Mouse (Mus musculus) CH12.LX (cell line): ENCODE measurements around the gene Slc37a3. TPM values are rescaled to one million over a fixed set of nuclear protein-coding genes. Genes with fewer than 3 reads are reported as not detected.

Experiments
- DNase-seq: peaks from one replicate; pipeline ENCODE4 v3.0.0-alpha.2; 2013; ENCODE audit errors: extremely low read depth
- H3K27ac ChIP-seq: 2 replicates; pipeline ENCODE4 v1.5.1; 2012; ENCODE audit warnings: low read depth, mild to moderate bottlenecking, control low read depth, moderate library complexity; ENCODE audit not compliant: insufficient read depth
- H3K27me3 ChIP-seq: replicated peaks from 2 replicates; pipeline ENCODE3; 2012; ENCODE audit warnings: inconsistent platforms
- H3K36me3 ChIP-seq, 2 experiments: replicated peaks in 1 of 2; 2 replicates each; pipeline versions ENCODE3 to v1.6.1; 2012; ENCODE audit warnings: inconsistent platforms in 1 of 2, low read length in 1 of 2, mild to moderate bottlenecking in 1 of 2, mixed read lengths in 1 of 2, moderate library complexity in 1 of 2; ENCODE audit not compliant: control insufficient read depth in 1 of 2, insufficient read depth in 1 of 2
- H3K4me1 ChIP-seq, 2 experiments: 2 replicates each; pipeline ENCODE4 v1.6.1; 2012; ENCODE audit warnings: inconsistent platforms in 1 of 2, moderate library complexity in 1 of 2; ENCODE audit not compliant: insufficient read depth in 2 of 2, control insufficient read depth in 1 of 2
- H3K4me2 ChIP-seq: 2 replicates; pipeline ENCODE4 v1.6.1; 2012; ENCODE audit warnings: low read depth, mild to moderate bottlenecking, control low read depth; ENCODE audit not compliant: poor library complexity, insufficient read depth, severe bottlenecking
- H3K4me3 ChIP-seq, 3 experiments: fragments of 150-350 bp in 1 of 3; sonication (generic) in 1 of 3; replicated peaks in 1 of 3; 2 replicates each; pipeline versions ENCODE3 to v1.5.1; 2011 to 2012; ENCODE audit warnings: low read depth in 2 of 3, low read length in 2 of 3, mild to moderate bottlenecking in 2 of 3, moderate library complexity in 2 of 3, control low read depth in 1 of 3, improper control_type of control experiment in 1 of 3, inconsistent platforms in 1 of 3, mixed read lengths in 1 of 3; ENCODE audit not compliant: poor library complexity in 1 of 3
- H3K79me2 ChIP-seq: replicated peaks from 2 replicates; pipeline ENCODE4 v1.6.1; 2012; ENCODE audit warnings: mild to moderate bottlenecking, moderate library complexity; ENCODE audit not compliant: control insufficient read depth, poor library complexity, insufficient read depth, severe bottlenecking; ENCODE audit errors: extremely low read depth
- H3K9ac ChIP-seq: 2 replicates; pipeline ENCODE4 v1.6.1; 2012; ENCODE audit warnings: low read depth, mild to moderate bottlenecking, control low read depth, moderate library complexity; ENCODE audit not compliant: insufficient read depth
- H3K9me3 ChIP-seq: replicated peaks from 2 replicates; pipeline ENCODE3; 2012; ENCODE audit warnings: low read length, inconsistent platforms, mixed read lengths
- CHD1 ChIP-seq: IDR thresholded peaks from 2 replicates; pipeline ENCODE4 v1.6.1; 2012; ENCODE audit warnings: low read depth, low read length, improper control_type of control experiment, inconsistent platforms
- CTCF ChIP-seq, 2 experiments: IDR thresholded peaks in 1 of 2; conservative IDR thresholded peaks in 1 of 2; 2 replicates each; pipeline ENCODE4 v1.5.1; 2011 to 2012; ENCODE audit warnings: low read depth in 2 of 2, low read length in 2 of 2, improper control_type of control experiment in 1 of 2, inconsistent platforms in 1 of 2, mild to moderate bottlenecking in 1 of 2, moderate library complexity in 1 of 2
- E2F4 ChIP-seq: IDR thresholded peaks from 2 replicates; pipeline ENCODE4 v1.6.1; 2011; ENCODE audit warnings: low read depth, low read length, improper control_type of control experiment; ENCODE audit not compliant: insufficient replicate concordance
- HCFC1 ChIP-seq: IDR thresholded peaks from 2 replicates; pipeline ENCODE4 v1.6.1; 2012; ENCODE audit warnings: low read depth, mild to moderate bottlenecking, inconsistent platforms, low read length, improper control_type of control experiment
- IRF4 ChIP-seq: IDR thresholded peaks from 2 replicates; pipeline ENCODE4 v1.6.1; 2014; ENCODE audit warnings: low read depth, mild to moderate bottlenecking, inconsistent platforms, low read length, improper control_type of control experiment
- MAFK ChIP-seq: IDR thresholded peaks from 2 replicates; pipeline ENCODE4 v1.6.1; 2011; ENCODE audit warnings: low read length, improper control_type of control experiment; ENCODE audit not compliant: insufficient replicate concordance
- MYC ChIP-seq: IDR thresholded peaks from 2 replicates; pipeline ENCODE4 v1.6.1; 2011; ENCODE audit warnings: low read depth, mild to moderate bottlenecking, improper control_type of control experiment, low read length
- NRF1 ChIP-seq: IDR thresholded peaks from 2 replicates; pipeline ENCODE4 v1.6.1; 2014; ENCODE audit warnings: low read depth, mild to moderate bottlenecking, inconsistent platforms, low read length, improper control_type of control experiment, moderate library complexity
- PAX5 ChIP-seq: IDR thresholded peaks from 2 replicates; pipeline ENCODE4 v1.6.1; 2012; ENCODE audit warnings: low read length, inconsistent platforms, mixed read lengths
- RAD21 ChIP-seq: IDR thresholded peaks from 2 replicates; pipeline ENCODE4 v1.6.1; 2011; ENCODE audit warnings: low read depth, mild to moderate bottlenecking, low read length, improper control_type of control experiment, moderate library complexity
- SIN3A ChIP-seq: IDR thresholded peaks from 2 replicates; pipeline ENCODE4 v1.6.1; 2012; ENCODE audit warnings: low read length, improper control_type of control experiment, inconsistent platforms
- SMC3 ChIP-seq: IDR thresholded peaks from 2 replicates; pipeline ENCODE4 v1.6.1; 2011; ENCODE audit warnings: low read depth, low read length, improper control_type of control experiment
- TBP ChIP-seq: conservative IDR thresholded peaks from 2 replicates; pipeline ENCODE4 v1.6.1; 2011; ENCODE audit warnings: low read depth, low read length, improper control_type of control experiment
- ZC3H11A ChIP-seq: IDR thresholded peaks from 2 replicates; pipeline ENCODE4 v1.6.1; 2012; ENCODE audit warnings: low read depth, mild to moderate bottlenecking, inconsistent platforms, low read length, improper control_type of control experiment
- ZKSCAN1 ChIP-seq: IDR thresholded peaks from 2 replicates; pipeline ENCODE4 v1.6.1; 2012; ENCODE audit warnings: low read depth, inconsistent platforms, low read length, improper control_type of control experiment, borderline replicate concordance
- dilution Hi-C: fragments of 300-500 bp; cut with MboI; formaldehyde crosslinking; loops from 2 replicates; pipeline ENCODE4 v1.14.3; 2020; ENCODE audit warnings: low sequenced_read_pairs; ENCODE audit not compliant: extremely low pct_unique_long_range_greater_than_20kb, extremely low pct_ligation_motif_present
- in situ Hi-C: fragments of 300-500 bp; cut with MboI; formaldehyde crosslinking; loops from 3 replicates; pipeline ENCODE4 v1.14.3; 2019; ENCODE audit warnings: low sequenced_read_pairs, low pct_ligation_motif_present, low pct_unique_long_range_greater_than_20kb, mixed read lengths
- polyA plus RNA-seq: library from polyadenylated mRNA; unstranded; fragments of >175 nt; gene quantifications from 2 replicates; pipeline ENCODE4 v1.2.1, GENCODE M21; 2012; ENCODE audit warnings: low read depth; ENCODE audit not compliant: insufficient read length
- total RNA-seq, 2 experiments: library from RNA; depleted of rRNA; stranded (reverse); fragments of 300-350 nt in 1 of 2; fragments of >200 nt in 1 of 2; gene quantifications; 2 replicates each; pipeline ENCODE4 v1.2.3; 2012 to 2014

The Slc37a3 gene
- total and polyA plus RNA-seq, 3 experiments: 2.6 to 8.7 (median 8.0) TPM

DNA sequence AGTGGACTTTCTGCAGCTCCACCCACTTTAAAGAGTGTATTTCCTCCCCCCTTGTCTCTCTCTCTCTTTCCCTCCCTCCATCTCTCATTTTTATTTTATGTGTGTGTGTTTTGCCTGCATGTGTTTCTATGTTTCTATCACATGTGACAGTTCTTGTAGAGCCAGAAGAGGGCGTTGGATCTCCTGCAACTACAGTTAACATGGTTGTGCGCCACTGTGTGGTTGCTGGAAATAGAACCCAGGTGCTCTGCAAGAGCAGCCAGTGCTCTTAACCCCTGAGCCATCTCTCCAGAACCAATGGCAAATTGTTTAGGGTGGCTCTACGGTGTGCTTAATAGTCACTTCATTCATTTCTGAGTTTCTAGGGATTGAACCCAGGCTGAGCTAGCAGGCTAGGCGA, 81.0 kb downstream of the Slc37a3 start:
- H3K36me3 ChIP-seq: no peaks in the 10 kb centered on the region
- no peak for DNase-seq
- H3K9me3 ChIP-seq: no peaks in the 10 kb centered on the region
- in situ Hi-C loops: no loop called here
- H3K79me2 ChIP-seq: no peaks in the 10 kb centered on the region
- peaks cover 0 to 4% of the 10 kb centered on the region in 2 experiments; a peak in 2 of 4 replicates for H3K4me1 ChIP-seq
- H3K27ac ChIP-seq: no peak overlapping the region
- no peak overlapping the region for H3K9ac ChIP-seq
- H3K4me2 ChIP-seq: no peak overlapping the region
- dilution Hi-C loops: no loop called here
- TF ChIP-seq CTCF (conservative IDR thresholded peaks at IDR 0.05 in 1 of 2, IDR thresholded peaks at IDR 0.05 in 1 of 2; ENCODE audit: low read depth in 2 of 2, low read length in 2 of 2): peak in 1 of 2 experiments; percentile 75; a peak in 2 of 4 replicates
- peak; percentile 45 for TF ChIP-seq SMC3
- TF ChIP-seq CHD1: no peak
- no peak overlapping the region for H3K4me3 ChIP-seq
- H3K27me3 ChIP-seq: no peaks in the 10 kb centered on the region

DNA sequence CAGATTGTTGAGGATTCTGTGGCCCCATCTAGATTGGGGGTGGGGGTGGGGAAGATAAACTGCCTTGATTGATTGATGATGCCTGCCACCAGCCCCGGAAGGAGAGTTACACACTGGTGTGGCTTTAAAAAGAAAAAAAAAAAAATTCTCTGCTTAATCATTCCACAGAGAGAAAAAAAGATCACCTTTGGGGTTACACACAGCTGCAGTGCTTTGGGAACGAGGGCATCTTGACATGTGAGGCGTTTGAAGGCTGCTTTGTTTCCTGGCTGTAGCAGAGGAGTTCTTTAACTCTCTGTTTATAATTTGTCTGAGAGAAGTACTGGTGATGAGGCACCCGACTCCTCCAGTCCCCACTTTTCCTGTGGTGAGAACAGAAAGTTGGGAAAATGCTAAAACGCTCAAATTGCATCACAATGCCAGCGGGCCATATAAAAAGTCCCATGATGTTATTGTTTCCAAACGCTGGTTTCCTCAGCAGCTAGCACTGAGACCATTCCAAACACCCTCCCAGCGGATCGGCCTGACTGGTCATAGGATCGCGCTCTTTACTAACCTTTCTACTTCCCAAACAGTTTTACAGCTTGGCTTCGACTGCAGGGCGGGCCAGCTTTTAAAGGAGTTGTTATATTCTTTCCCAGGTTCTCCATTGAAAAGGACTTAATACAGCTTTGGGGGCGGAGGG, 81.6 kb downstream of the Slc37a3 start:
- dilution Hi-C loops (no loop called here), in situ Hi-C loops (no loop called here)
- no peak overlapping the region for H3K4me3 ChIP-seq
- no peak for DNase-seq
- no peak overlapping the region for H3K9ac ChIP-seq
- no peak overlapping the region for H3K4me2 ChIP-seq
- H3K9me3 ChIP-seq: no peaks in the 10 kb centered on the region
- H3K79me2 ChIP-seq: no peaks in the 10 kb centered on the region
- H3K27me3 ChIP-seq: no peaks in the 10 kb centered on the region
- no peak overlapping the region for H3K27ac ChIP-seq
- TF ChIP-seq RAD21: no peak
- no peak for TF ChIP-seq CHD1
- TF ChIP-seq ZC3H11A: no peak
- no peak for TF ChIP-seq NRF1
- TF ChIP-seq MAFK: no peak
- no peak for TF ChIP-seq E2F4
- TF ChIP-seq MYC: no peak
- no peak for TF ChIP-seq SIN3A
- no peaks in the 10 kb centered on the region for H3K36me3 ChIP-seq
- H3K4me1 ChIP-seq: no peaks in the 10 kb centered on the region; a peak in 1 of 4 replicates

DNA sequence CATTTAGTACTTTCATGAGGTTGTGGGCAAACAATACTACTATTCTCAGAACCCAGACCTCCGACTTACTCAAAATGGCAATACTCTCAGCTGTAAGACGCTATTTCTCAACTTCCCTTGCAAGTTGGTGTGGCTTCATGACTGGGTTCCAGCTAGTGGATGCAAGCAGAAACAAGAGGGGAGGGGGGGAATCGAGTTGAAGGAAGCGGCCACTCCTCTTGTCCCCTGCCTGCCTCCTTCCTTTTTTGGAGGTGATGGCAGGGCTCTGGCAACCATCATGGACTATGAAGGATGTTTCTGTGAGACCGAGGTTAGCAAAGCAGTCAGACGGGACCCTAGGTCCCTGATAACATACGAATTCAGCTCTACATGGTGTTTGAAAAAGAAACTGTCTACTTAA, 87.8 kb downstream of the Slc37a3 start:
- H3K79me2 ChIP-seq: no peaks in the 10 kb centered on the region
- H3K27me3 ChIP-seq: no peaks in the 10 kb centered on the region
- H3K4me3 ChIP-seq: no peak overlapping the region
- dilution Hi-C loops (no loop called here), in situ Hi-C loops (no loop called here)
- H3K4me2 ChIP-seq: no peak overlapping the region
- H3K9ac ChIP-seq: no peak overlapping the region
- H3K27ac ChIP-seq: no peak overlapping the region
- no peaks in the 10 kb centered on the region for H3K36me3 ChIP-seq
- no peak for TF ChIP-seq TBP
- TF ChIP-seq ZKSCAN1: no peak
- no peak for TF ChIP-seq HCFC1
- no peak for TF ChIP-seq E2F4
- no peak for TF ChIP-seq PAX5
- no peak for TF ChIP-seq IRF4
- H3K9me3 ChIP-seq: no peaks in the 10 kb centered on the region
- no peak for DNase-seq
- peaks cover 8 to 20% of the 10 kb centered on the region in 2 experiments for H3K4me1 ChIP-seq
